Mouse (Mus musculus): ENCODE data around the gene Coro7. TPM values are rescaled to one million over a fixed set of nuclear protein-coding genes. Genes with fewer than 3 reads are reported as not detected.
A peak's percentile ranks its signal among the peaks of the same experiment; 100 is the strongest.

Coro7 gene
- 23.3 and 25.7 TPM in 2 replicates for polyA plus RNA-seq (2014; fragmentation: Nextera tagmentation; extraction: Ambion mirVana)

DNA sequence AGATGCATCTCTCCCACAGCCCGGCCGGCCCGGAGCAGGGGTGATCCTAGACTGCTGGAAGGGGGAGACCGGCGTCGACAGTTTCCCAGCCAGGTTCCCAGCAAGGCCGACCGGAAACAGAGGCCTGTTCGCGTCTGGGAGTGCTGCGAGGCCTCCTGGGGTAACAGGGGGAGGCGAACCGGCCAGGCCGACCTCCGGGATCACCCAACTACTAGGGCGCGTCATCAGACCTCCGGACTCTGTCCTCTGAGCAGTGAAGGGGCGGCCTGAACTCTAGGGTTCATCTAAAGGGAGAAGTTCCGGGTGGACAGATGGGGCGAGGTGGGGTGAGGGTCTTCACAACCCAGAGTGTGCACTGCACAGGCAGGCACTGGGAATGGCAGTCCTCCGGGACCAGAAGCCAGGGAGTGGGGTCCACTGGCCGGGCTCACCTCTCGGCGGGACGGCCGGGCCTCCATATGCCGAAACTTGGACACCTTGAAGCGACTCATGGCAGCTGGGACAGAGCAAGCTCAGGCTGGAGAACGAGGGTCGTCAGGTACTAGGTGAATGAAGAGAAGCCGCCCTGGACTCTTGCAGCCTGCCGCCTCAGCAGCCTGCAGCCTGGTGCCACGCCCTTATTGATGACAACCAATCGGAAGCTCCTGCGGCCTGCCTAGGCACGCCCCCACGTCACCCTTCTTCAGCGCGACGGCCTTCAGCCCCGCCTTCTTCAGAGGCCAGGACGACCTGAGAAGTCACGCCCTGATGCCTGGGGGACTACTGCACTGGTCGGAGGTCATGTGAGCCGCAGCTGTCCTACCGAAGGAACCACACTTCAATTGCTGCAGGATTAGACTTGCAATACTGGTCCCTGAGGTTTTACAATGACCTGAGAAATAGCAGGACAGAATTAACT, at the start of gene Coro7:
Gene Coro7 (minus strand): TSS at position 657 of the 898 bp plus-strand sequence.
- Histone ChIP-seq H3K4me1 (ENCODE audit: control insufficient read depth, insufficient read depth, low read length) (peaks cover 4% of the 10 kb centered on the region; the same call in 1 of the 2 replicates), H3K9me3 (ENCODE audit: control insufficient read depth, low read length) (no peaks in the 10 kb centered on the region), H3K4me3 (replicated peaks; ENCODE audit: low read depth, low read length) (peak within 1 kb of the TSS; percentile 58), H3K27ac (replicated peaks; ENCODE audit: low read depth, low read length) (peak within 1 kb of the TSS; percentile 49; the same call in 1 of the 2 replicates), H3K36me3 (ENCODE audit: control insufficient read depth, insufficient read depth, low read length) (peaks cover 19% of the 10 kb centered on the region), H3K27me3 (ENCODE audit: control insufficient read depth, insufficient read depth, low read length) (no peaks in the 10 kb centered on the region), H3K9ac (replicated peaks; ENCODE audit: low read length) (peak within 1 kb of the TSS; percentile 70), H3K4me2 (ENCODE audit: low read length) (peak within 1 kb of the TSS; percentile 95)
- DNase-seq (peak; percentile 93), ATAC-seq (ENCODE audit: low FRiP score, low TSS enrichment) (peak; percentile 91)
- WGBS, result under 1% methylated on average over 47 of the region's 47 CpGs

GRCm38 (mm10) chr16:4727963-4728362, 48.4 kb upstream of the Coro7 start:
- Histone ChIP-seq H3K4me1 (ENCODE audit: control insufficient read depth, insufficient read depth, low read length) (peaks cover 14% of the 10 kb centered on the region), H3K4me2 (ENCODE audit: low read length) (no peak overlapping the region), H3K4me3 (replicated peaks; ENCODE audit: low read depth, low read length) (no peak overlapping the region), H3K9me3 (ENCODE audit: control insufficient read depth, low read length) (no peaks in the 10 kb centered on the region), H3K27ac (replicated peaks; ENCODE audit: low read depth, low read length) (no peak overlapping the region), H3K9ac (replicated peaks; ENCODE audit: low read length) (no peak overlapping the region), H3K27me3 (ENCODE audit: control insufficient read depth, insufficient read depth, low read length) (no peaks in the 10 kb centered on the region), H3K36me3 (ENCODE audit: control insufficient read depth, insufficient read depth, low read length) (no peaks in the 10 kb centered on the region)
- WGBS, result 68% methylated on average over 1 of the region's 1 CpGs
- no peak for DNase-seq
- no peak for ATAC-seq (ENCODE audit: low FRiP score, low TSS enrichment)

GRCm38 (mm10) chr16:4727526-4727925, 47.9 kb upstream of the Coro7 start:
- no peaks in the 10 kb centered on the region for H3K9me3 ChIP-seq (ENCODE audit: control insufficient read depth, low read length)
- no peak overlapping the region for H3K9ac ChIP-seq (replicated peaks; ENCODE audit: low read length)
- H3K36me3 ChIP-seq (ENCODE audit: control insufficient read depth, insufficient read depth, low read length), result no peaks in the 10 kb centered on the region
- WGBS, result 100% methylated on average over 1 of the region's 1 CpGs
- H3K27me3 ChIP-seq (ENCODE audit: control insufficient read depth, insufficient read depth, low read length), result no peaks in the 10 kb centered on the region
- H3K4me1 ChIP-seq (ENCODE audit: control insufficient read depth, insufficient read depth, low read length), result peaks cover 14% of the 10 kb centered on the region
- DNase-seq (no peak), ATAC-seq (ENCODE audit: low FRiP score, low TSS enrichment) (no peak)
- H3K4me2 ChIP-seq (ENCODE audit: low read length), result peak overlapping the region; percentile 85
- H3K27ac ChIP-seq (replicated peaks; ENCODE audit: low read depth, low read length), result no peak overlapping the region
- no peak overlapping the region for H3K4me3 ChIP-seq (replicated peaks; ENCODE audit: low read depth, low read length)

GRCm38 (mm10) chr16:4726528-4727128, 47.1 kb upstream of the Coro7 start:
- ATAC-seq (ENCODE audit: low FRiP score, low TSS enrichment) (peak; percentile 3; the same call in 1 of the 2 replicates), DNase-seq (no peak)
- Histone ChIP-seq H3K4me3 (replicated peaks; ENCODE audit: low read depth, low read length) (peak overlapping the region; percentile 90), H3K4me2 (ENCODE audit: low read length) (peak overlapping the region; percentile 85), H3K9me3 (ENCODE audit: control insufficient read depth, low read length) (no peaks in the 10 kb centered on the region), H3K27ac (replicated peaks; ENCODE audit: low read depth, low read length) (peak overlapping the region; percentile 79), H3K36me3 (ENCODE audit: control insufficient read depth, insufficient read depth, low read length) (no peaks in the 10 kb centered on the region), H3K9ac (replicated peaks; ENCODE audit: low read length) (peak overlapping the region; percentile 91), H3K4me1 (ENCODE audit: control insufficient read depth, insufficient read depth, low read length) (peaks cover 14% of the 10 kb centered on the region), H3K27me3 (ENCODE audit: control insufficient read depth, insufficient read depth, low read length) (no peaks in the 10 kb centered on the region)
- WGBS, result under 1% methylated on average over 40 of the region's 40 CpGs

GRCm38 (mm10) chr16:4725780-4726527, 46.4 kb upstream of the Coro7 start, which contains the start of gene Hmox2:
Hmox2 (plus strand) TSS chr16:4726361.
- peak within 1 kb of the TSS; percentile 90 for H3K4me3 ChIP-seq (replicated peaks; ENCODE audit: low read depth, low read length)
- ATAC-seq (ENCODE audit: low FRiP score, low TSS enrichment) (peak; percentile 92), DNase-seq (peak; percentile 97)
- 5% methylated on average over 35 of the region's 35 CpGs for WGBS
- no peaks in the 10 kb centered on the region for H3K9me3 ChIP-seq (ENCODE audit: control insufficient read depth, low read length)
- H3K9ac ChIP-seq (replicated peaks; ENCODE audit: low read length), result peak within 1 kb of the TSS; percentile 91
- H3K36me3 ChIP-seq (ENCODE audit: control insufficient read depth, insufficient read depth, low read length), result no peaks in the 10 kb centered on the region
- peaks cover 14% of the 10 kb centered on the region for H3K4me1 ChIP-seq (ENCODE audit: control insufficient read depth, insufficient read depth, low read length)
- H3K27ac ChIP-seq (replicated peaks; ENCODE audit: low read depth, low read length), result peak within 1 kb of the TSS; percentile 79
- H3K4me2 ChIP-seq (ENCODE audit: low read length), result peak within 1 kb of the TSS; percentile 85
- H3K27me3 ChIP-seq (ENCODE audit: control insufficient read depth, insufficient read depth, low read length), result no peaks in the 10 kb centered on the region

GRCm38 (mm10) chr16:4725266-4725665, 45.7 kb upstream of the Coro7 start:
- ATAC-seq (ENCODE audit: low FRiP score, low TSS enrichment) (no peak), DNase-seq (no peak)
- H3K27ac ChIP-seq (replicated peaks; ENCODE audit: low read depth, low read length), result no peak overlapping the region
- no peak overlapping the region for H3K4me3 ChIP-seq (replicated peaks; ENCODE audit: low read depth, low read length)
- H3K9me3 ChIP-seq (ENCODE audit: control insufficient read depth, low read length), result no peaks in the 10 kb centered on the region
- no peaks in the 10 kb centered on the region for H3K27me3 ChIP-seq (ENCODE audit: control insufficient read depth, insufficient read depth, low read length)
- H3K36me3 ChIP-seq (ENCODE audit: control insufficient read depth, insufficient read depth, low read length), result no peaks in the 10 kb centered on the region
- H3K4me1 ChIP-seq (ENCODE audit: control insufficient read depth, insufficient read depth, low read length), result peaks cover 14% of the 10 kb centered on the region
- no peak overlapping the region for H3K9ac ChIP-seq (replicated peaks; ENCODE audit: low read length)
- WGBS, result 79% methylated on average over 4 of the region's 4 CpGs
- H3K4me2 ChIP-seq (ENCODE audit: low read length), result no peak overlapping the region

GRCm38 (mm10) chr16:4722915-4723209, 43.3 kb upstream of the Coro7 start:
- no peaks in the 10 kb centered on the region for H3K9me3 ChIP-seq (ENCODE audit: control insufficient read depth, low read length)
- no peak overlapping the region for H3K9ac ChIP-seq (replicated peaks; ENCODE audit: low read length)
- ATAC-seq (ENCODE audit: low FRiP score, low TSS enrichment) (no peak), DNase-seq (no peak)
- no peaks in the 10 kb centered on the region for H3K36me3 ChIP-seq (ENCODE audit: control insufficient read depth, insufficient read depth, low read length)
- H3K27ac ChIP-seq (replicated peaks; ENCODE audit: low read depth, low read length), result no peak overlapping the region
- H3K27me3 ChIP-seq (ENCODE audit: control insufficient read depth, insufficient read depth, low read length), result no peaks in the 10 kb centered on the region
- peaks cover 18% of the 10 kb centered on the region for H3K4me1 ChIP-seq (ENCODE audit: control insufficient read depth, insufficient read depth, low read length)
- H3K4me2 ChIP-seq (ENCODE audit: low read length), result no peak overlapping the region
- no peak overlapping the region for H3K4me3 ChIP-seq (replicated peaks; ENCODE audit: low read depth, low read length)
- 69% methylated on average over 3 of the region's 3 CpGs for WGBS

- H3K4me3 ChIP-seq (replicated peaks; ENCODE audit: low read depth, low read length), result no peak overlapping the region
- no peaks in the 10 kb centered on the region for H3K36me3 ChIP-seq (ENCODE audit: control insufficient read depth, insufficient read depth, low read length)
- no peak overlapping the region for H3K9ac ChIP-seq (replicated peaks; ENCODE audit: low read length)
- DNase-seq (no peak), ATAC-seq (ENCODE audit: low FRiP score, low TSS enrichment) (no peak)
- H3K9me3 ChIP-seq (ENCODE audit: control insufficient read depth, low read length), result no peaks in the 10 kb centered on the region
- no peak overlapping the region for H3K4me2 ChIP-seq (ENCODE audit: low read length)
- peaks cover 16% of the 10 kb centered on the region for H3K4me1 ChIP-seq (ENCODE audit: control insufficient read depth, insufficient read depth, low read length)
- H3K27ac ChIP-seq (replicated peaks; ENCODE audit: low read depth, low read length), result no peak overlapping the region
- H3K27me3 ChIP-seq (ENCODE audit: control insufficient read depth, insufficient read depth, low read length), result no peaks in the 10 kb centered on the region
- WGBS, result 82% methylated on average over 7 of the region's 7 CpGs
Measured at GRCm38 (mm10) chr16:4722128-4722914, 42.7 kb upstream of the Coro7 start.
